Mouse (Mus musculus) spleen, adult 2 months (tissue): ENCODE measurements around the gene Sdhb. TPM values are rescaled to one million over a fixed set of nuclear protein-coding genes. Genes with fewer than 3 reads are reported as not detected.

Experiments
- DNase-seq, 2 experiments: peaks; one replicate each; pipeline versions ENCODE4 v3.0.0 to v3.0.0-alpha.2; 2012 to 2021; ENCODE audit warnings: low spot score in 2 of 2, low read depth in 1 of 2
- H3K27ac ChIP-seq: fragments of 200-500 bp; 2 replicates; pipeline ENCODE4 v1.5.1; 2012; ENCODE audit warnings: low read length, inconsistent platforms; ENCODE audit not compliant: insufficient read depth
- H3K27me3 ChIP-seq: fragments of 200-500 bp; 2 replicates; pipeline ENCODE4 v1.6.1; 2012; ENCODE audit warnings: mild to moderate bottlenecking, moderate library complexity, low read length, inconsistent platforms; ENCODE audit not compliant: control insufficient read depth, insufficient read depth
- H3K36me3 ChIP-seq: fragments of 200-500 bp; 2 replicates; pipeline ENCODE4 v1.6.1; 2012; ENCODE audit warnings: mild to moderate bottlenecking, low read length, inconsistent platforms; ENCODE audit not compliant: control insufficient read depth, insufficient read depth
- H3K4me1 ChIP-seq: fragments of 200-500 bp; 2 replicates; pipeline ENCODE4 v1.6.1; 2011; ENCODE audit warnings: inconsistent platforms; ENCODE audit not compliant: control insufficient read depth, insufficient read depth, insufficient read length
- H3K4me3 ChIP-seq: fragments of 200-500 bp; 2 replicates; pipeline ENCODE4 v1.5.1; 2011; ENCODE audit warnings: mild to moderate bottlenecking, inconsistent platforms; ENCODE audit not compliant: insufficient read depth, insufficient read length; ENCODE audit errors: extremely low read depth
- CTCF ChIP-seq: fragments of 200-500 bp; IDR thresholded peaks from 2 replicates; pipeline ENCODE4 v1.5.1; 2011; ENCODE audit warnings: mild to moderate bottlenecking, inconsistent platforms; ENCODE audit not compliant: insufficient read depth, insufficient read length, insufficient replicate concordance; ENCODE audit errors: extremely low read depth
- POLR2A ChIP-seq: fragments of 200-500 bp; IDR thresholded peaks from 2 replicates; pipeline ENCODE4 v1.6.1; 2011; ENCODE audit warnings: low read depth, low read length, inconsistent platforms
- WGBS: fragments of 180-500 bp; shearing (Covaris S2); methylation state at CpG from one replicate; pipeline ENCODE4 v1.1.7; 2018; 5-methylcytosine and 5-hydroxymethylcytosine counted together
- polyA plus RNA-seq: library from polyadenylated mRNA; depleted of rRNA; stranded (reverse); fragments of >200 nt; gene quantifications from 2 replicates; pipeline ENCODE4 v1.2.3, GENCODE M21; 2012

Sdhb gene
- polyA plus RNA-seq, 1 experiment: 66.0 TPM

GRCm38 (mm10) chr4:140983442-140983841 lies 22.4 kb downstream of the Sdhb start:
- 3% methylated on average over 9 of the region's 9 CpGs for WGBS
- peaks cover 15% of the 10 kb centered on the region; the same call in 1 of the 2 replicates for H3K4me1 ChIP-seq
- DNase-seq: peak; percentile 81 to 82
- peaks cover 9% of the 10 kb centered on the region for H3K36me3 ChIP-seq
- H3K27ac ChIP-seq: peak overlapping the region; percentile 79
- H3K27me3 ChIP-seq: no peaks in the 10 kb centered on the region
- no peak overlapping the region for H3K4me3 ChIP-seq
- no peak for TF ChIP-seq POLR2A
- TF ChIP-seq CTCF: no peak

GRCm38 (mm10) chr4:140984544-140984943 lies 23.5 kb downstream of the Sdhb start:
- Histone ChIP-seq H3K36me3 (no peaks in the 10 kb centered on the region), H3K4me3 (no peak overlapping the region), H3K4me1 (peaks cover 25% of the 10 kb centered on the region; the same call in 1 of the 2 replicates), H3K27ac (no peak overlapping the region), H3K27me3 (no peaks in the 10 kb centered on the region)
- TF ChIP-seq CTCF (no peak), POLR2A (no peak)
- 84% methylated on average over 6 of the region's 6 CpGs for whole genome bisulfite sequencing
- no peak for DNase-seq

GRCm38 (mm10) chr4:140986024-140986710 lies 25.2 kb downstream of the Sdhb start:
- DNase-seq: no peak
- Histone ChIP-seq H3K4me3 (peak overlapping the region; percentile 90), H3K4me1 (peaks cover 30% of the 10 kb centered on the region; the same call in 1 of the 2 replicates), H3K27me3 (no peaks in the 10 kb centered on the region), H3K27ac (no peak overlapping the region), H3K36me3 (no peaks in the 10 kb centered on the region)
- TF ChIP-seq POLR2A: no peak
- TF ChIP-seq CTCF: no peak
- 32% methylated on average over 15 of the region's 15 CpGs for WGBS

GRCm38 (mm10) chr4:140986711-140987395 lies 25.9 kb downstream of the Sdhb start, which contains the start of gene Atp13a2:
Atp13a2 (plus strand) TSS chr4:140986873.
- no peak for TF ChIP-seq CTCF
- peak; percentile 44; the same call in 1 of the 2 replicates for TF ChIP-seq POLR2A
- Histone ChIP-seq H3K4me3 (peak within 1 kb of the TSS; percentile 90), H3K36me3 (no peaks in the 10 kb centered on the region; the same call in 1 of the 2 replicates), H3K4me1 (peaks cover 30% of the 10 kb centered on the region; the same call in 1 of the 2 replicates), H3K27me3 (no peaks in the 10 kb centered on the region), H3K27ac (peak within 1 kb of the TSS; percentile 75)
- WGBS: under 1% methylated on average over 56 of the region's 58 CpGs
- DNase-seq: peak; percentile 57 to 90

DNA sequence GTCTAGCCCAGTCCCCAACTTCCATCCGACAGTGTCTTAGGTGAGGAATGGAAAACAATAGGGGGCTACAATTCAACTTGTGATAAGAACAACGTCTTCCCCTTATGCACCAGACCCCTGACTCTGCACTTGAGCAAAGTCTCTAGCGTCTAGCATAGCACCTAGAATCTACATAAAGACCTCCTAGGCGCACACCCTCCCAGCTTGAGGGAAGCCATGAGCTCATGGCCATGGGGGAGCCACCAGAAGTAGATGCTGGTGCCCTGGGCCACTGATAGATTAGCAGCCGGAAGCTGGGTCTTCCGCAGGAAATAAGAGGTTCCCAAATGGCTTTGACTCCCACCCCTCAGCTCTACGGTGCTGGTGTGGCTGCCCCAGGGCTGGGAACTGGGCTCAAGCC lies 26.5 kb downstream of the Sdhb start:
- H3K27ac ChIP-seq: peak overlapping the region; percentile 75
- DNase-seq: no peak
- peaks cover 28% of the 10 kb centered on the region; the same call in 1 of the 2 replicates for H3K4me1 ChIP-seq

DNA sequence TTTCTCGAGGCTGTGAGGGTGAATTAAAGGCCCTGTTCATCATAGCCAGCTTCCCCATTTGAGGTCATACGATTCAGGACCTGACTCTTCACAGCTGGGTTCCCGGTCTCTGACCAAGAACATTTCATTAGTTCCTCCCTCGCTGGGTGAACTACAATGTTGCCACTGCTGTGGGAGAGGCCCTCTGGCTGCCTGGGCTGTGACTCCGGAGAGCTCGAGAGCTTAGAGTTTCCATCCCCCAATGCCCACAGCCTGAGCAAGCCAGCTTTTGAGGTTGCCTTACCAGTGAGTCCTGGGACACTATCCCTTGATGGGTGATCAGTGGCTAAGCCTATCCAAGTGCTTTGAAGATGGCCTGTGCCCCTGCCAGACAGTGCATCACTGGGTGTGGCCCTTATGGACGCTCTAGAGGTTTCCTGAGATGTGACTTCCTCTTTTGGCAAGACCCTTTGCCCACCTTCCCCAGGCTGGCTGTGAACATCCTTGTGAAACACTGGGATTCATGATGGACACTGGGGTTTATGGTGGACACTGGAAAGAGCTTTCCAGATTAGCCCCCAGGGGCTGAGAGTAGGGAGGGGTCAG lies 27.8 kb downstream of the Sdhb start:
- H3K27ac ChIP-seq: peak overlapping the region; percentile 76
- H3K4me3 ChIP-seq: peak overlapping the region; percentile 27; the same call in 1 of the 2 replicates
- WGBS: 11% methylated on average over 7 of the region's 7 CpGs
- H3K36me3 ChIP-seq: peaks cover 6% of the 10 kb centered on the region; the same call in 1 of the 2 replicates
- H3K4me1 ChIP-seq: peaks cover 21% of the 10 kb centered on the region; the same call in 1 of the 2 replicates
- no peak for TF ChIP-seq CTCF
- TF ChIP-seq POLR2A: no peak
- H3K27me3 ChIP-seq: no peaks in the 10 kb centered on the region
- DNase-seq: peak; percentile 41 to 43

More for the DNA sequence above, 26.5 kb downstream of the Sdhb start:
- WGBS: 3% methylated on average over 7 of the region's 7 CpGs
- no peak for TF ChIP-seq CTCF
- TF ChIP-seq POLR2A: no peak
- H3K27me3 ChIP-seq: no peaks in the 10 kb centered on the region
- peak overlapping the region; percentile 90 for H3K4me3 ChIP-seq
- peaks cover 4% of the 10 kb centered on the region; the same call in 1 of the 2 replicates for H3K36me3 ChIP-seq
